Mouse (Mus musculus): ENCODE data around the gene Map3k4. TPM values are rescaled to one million over a fixed set of nuclear protein-coding genes. Genes with fewer than 3 reads are reported as not detected.
A peak's percentile ranks its signal among the peaks of the same experiment; 100 is the strongest.

Gene Map3k4
- polyA plus RNA-seq (2012; rRNA removed): 32.2 and 33.4 TPM in 2 replicates

DNA sequence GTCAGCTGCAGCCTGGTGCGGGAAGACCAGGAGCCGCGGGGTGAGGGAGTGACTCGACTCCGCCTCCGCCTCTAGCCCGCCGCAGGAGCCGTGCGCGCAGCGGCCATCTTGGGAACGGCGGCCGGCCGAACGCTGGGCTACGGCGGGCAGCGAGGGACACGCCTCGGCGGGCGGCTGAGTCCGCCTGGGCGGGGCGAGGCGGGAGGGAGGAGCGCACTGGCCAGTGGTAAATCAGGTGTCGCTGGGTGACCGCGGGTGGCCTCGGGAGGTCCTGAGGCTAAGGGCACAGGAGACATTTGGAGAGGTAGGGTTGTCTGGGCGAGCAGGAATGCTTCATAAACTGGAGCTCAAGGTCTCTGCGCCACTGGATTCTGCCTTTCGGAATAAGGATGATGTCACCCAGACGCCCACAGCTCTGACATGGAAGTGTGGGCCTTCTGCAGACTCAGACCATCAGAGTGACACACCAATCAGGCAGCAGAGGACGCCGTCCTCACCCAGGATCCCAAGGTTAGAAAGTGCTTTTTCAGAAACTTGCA lies at the start of gene Map3k4:
Gene Map3k4 (minus strand): TSS at position 134 of the 539 bp plus-strand sequence.
- under 1% methylated on average over 39 of the region's 39 CpGs for WGBS
- DNase-seq: peak; percentile 97 to 98
- Histone ChIP-seq H3K27me3 (ENCODE audit: control insufficient read depth, insufficient read depth, low read length) (no peaks in the 10 kb centered on the region), H3K4me1 (ENCODE audit: control insufficient read depth, insufficient read depth, low read length) (peaks cover 21% of the 10 kb centered on the region), H3K27ac (ENCODE audit: insufficient read depth, low read length) (peak within 1 kb of the TSS; percentile 99), H3K4me3 (replicated peaks; ENCODE audit: insufficient read depth, low read depth, low read length) (peak within 1 kb of the TSS; percentile 94)
- TF ChIP-seq CTCF (IDR thresholded peaks at IDR 0.05; ENCODE audit: borderline replicate concordance, insufficient read depth, low read depth, low read length) (peak; percentile 5; the same call in 1 of the 2 replicates), POLR2A (IDR thresholded peaks at IDR 0.05; ENCODE audit: borderline replicate concordance, insufficient read depth, low read length) (peak; percentile 81)

GRCm38 (mm10) chr17:12367373-12367930 lies 48.9 kb upstream of the Map3k4 start:
- TF ChIP-seq POLR2A (IDR thresholded peaks at IDR 0.05; ENCODE audit: borderline replicate concordance, insufficient read depth, low read length) (no peak), CTCF (IDR thresholded peaks at IDR 0.05; ENCODE audit: borderline replicate concordance, insufficient read depth, low read depth, low read length) (peak; percentile 72)
- Histone ChIP-seq H3K4me1 (ENCODE audit: control insufficient read depth, insufficient read depth, low read length) (peaks cover 4% of the 10 kb centered on the region), H3K27ac (ENCODE audit: insufficient read depth, low read length) (no peak overlapping the region), H3K27me3 (ENCODE audit: control insufficient read depth, insufficient read depth, low read length) (no peaks in the 10 kb centered on the region), H3K4me3 (replicated peaks; ENCODE audit: insufficient read depth, low read depth, low read length) (no peak overlapping the region)
- DNase-seq: peak; percentile 51 to 57
- 35% methylated on average over 5 of the region's 5 CpGs for WGBS

- H3K27me3 ChIP-seq (ENCODE audit: control insufficient read depth, insufficient read depth, low read length): no peaks in the 10 kb centered on the region
- peaks cover 4% of the 10 kb centered on the region for H3K4me1 ChIP-seq (ENCODE audit: control insufficient read depth, insufficient read depth, low read length)
- TF ChIP-seq CTCF (IDR thresholded peaks at IDR 0.05; ENCODE audit: borderline replicate concordance, insufficient read depth, low read depth, low read length) (no peak), POLR2A (IDR thresholded peaks at IDR 0.05; ENCODE audit: borderline replicate concordance, insufficient read depth, low read length) (no peak)
- no peak for DNase-seq
- no peak overlapping the region for H3K4me3 ChIP-seq (replicated peaks; ENCODE audit: insufficient read depth, low read depth, low read length)
- H3K27ac ChIP-seq (ENCODE audit: insufficient read depth, low read length): no peak overlapping the region
- 19% methylated on average over 8 of the region's 8 CpGs for WGBS
Observed at GRCm38 (mm10) chr17:12364426-12364735, 45.8 kb upstream of the Map3k4 start.

- WGBS: 75% methylated on average over 11 of the region's 11 CpGs
Observed at GRCm38 (mm10) chr17:12363601-12364425, 45.2 kb upstream of the Map3k4 start.

GRCm38 (mm10) chr17:12359876-12360275 lies 41.3 kb upstream of the Map3k4 start:
- WGBS: 87% methylated on average over 15 of the region's 15 CpGs
- Histone ChIP-seq H3K4me1 (ENCODE audit: control insufficient read depth, insufficient read depth, low read length) (peaks cover 4% of the 10 kb centered on the region), H3K4me3 (replicated peaks; ENCODE audit: insufficient read depth, low read depth, low read length) (no peak overlapping the region), H3K27me3 (ENCODE audit: control insufficient read depth, insufficient read depth, low read length) (no peaks in the 10 kb centered on the region), H3K27ac (ENCODE audit: insufficient read depth, low read length) (no peak overlapping the region)
- DNase-seq: no peak
- TF ChIP-seq CTCF (IDR thresholded peaks at IDR 0.05; ENCODE audit: borderline replicate concordance, insufficient read depth, low read depth, low read length) (no peak), POLR2A (IDR thresholded peaks at IDR 0.05; ENCODE audit: borderline replicate concordance, insufficient read depth, low read length) (no peak)

More at GRCm38 (mm10) chr17:12363601-12364425, 45.2 kb upstream of the Map3k4 start:
- Histone ChIP-seq H3K27me3 (ENCODE audit: control insufficient read depth, insufficient read depth, low read length) (no peaks in the 10 kb centered on the region), H3K4me1 (ENCODE audit: control insufficient read depth, insufficient read depth, low read length) (peaks cover 4% of the 10 kb centered on the region), H3K4me3 (replicated peaks; ENCODE audit: insufficient read depth, low read depth, low read length) (no peak overlapping the region), H3K27ac (ENCODE audit: insufficient read depth, low read length) (no peak overlapping the region)
- no peak for DNase-seq
- no peak for TF ChIP-seq CTCF (IDR thresholded peaks at IDR 0.05; ENCODE audit: borderline replicate concordance, insufficient read depth, low read depth, low read length)
- no peak for TF ChIP-seq POLR2A (IDR thresholded peaks at IDR 0.05; ENCODE audit: borderline replicate concordance, insufficient read depth, low read length)

DNA sequence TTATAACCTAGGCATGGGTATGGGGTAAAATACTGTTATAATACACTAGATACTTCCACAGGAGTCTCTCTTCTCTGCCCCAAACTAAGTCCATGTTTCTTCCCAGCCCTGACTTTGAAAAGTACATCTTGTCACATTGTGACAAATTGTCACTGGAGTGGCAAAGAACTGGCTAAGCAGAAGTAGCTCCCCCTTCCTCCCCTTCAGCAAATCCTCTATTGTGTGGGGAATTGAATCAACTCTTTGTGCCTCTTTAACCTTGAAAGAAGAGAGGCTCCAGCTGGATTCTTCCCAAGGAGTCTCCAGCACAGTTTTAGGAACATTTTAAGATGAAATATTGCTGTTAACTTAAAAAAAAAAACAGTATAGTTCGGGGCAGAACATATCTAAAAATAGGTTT lies 34.2 kb upstream of the Map3k4 start:
- Histone ChIP-seq H3K27ac (ENCODE audit: insufficient read depth, low read length) (no peak overlapping the region), H3K4me1 (ENCODE audit: control insufficient read depth, insufficient read depth, low read length) (no peaks in the 10 kb centered on the region), H3K27me3 (ENCODE audit: control insufficient read depth, insufficient read depth, low read length) (no peaks in the 10 kb centered on the region), H3K4me3 (replicated peaks; ENCODE audit: insufficient read depth, low read depth, low read length) (no peak overlapping the region)
- DNase-seq: no peak
- 55% methylated on average over 1 of the region's 1 CpGs for WGBS
- TF ChIP-seq POLR2A (IDR thresholded peaks at IDR 0.05; ENCODE audit: borderline replicate concordance, insufficient read depth, low read length) (no peak), CTCF (IDR thresholded peaks at IDR 0.05; ENCODE audit: borderline replicate concordance, insufficient read depth, low read depth, low read length) (no peak)

DNA sequence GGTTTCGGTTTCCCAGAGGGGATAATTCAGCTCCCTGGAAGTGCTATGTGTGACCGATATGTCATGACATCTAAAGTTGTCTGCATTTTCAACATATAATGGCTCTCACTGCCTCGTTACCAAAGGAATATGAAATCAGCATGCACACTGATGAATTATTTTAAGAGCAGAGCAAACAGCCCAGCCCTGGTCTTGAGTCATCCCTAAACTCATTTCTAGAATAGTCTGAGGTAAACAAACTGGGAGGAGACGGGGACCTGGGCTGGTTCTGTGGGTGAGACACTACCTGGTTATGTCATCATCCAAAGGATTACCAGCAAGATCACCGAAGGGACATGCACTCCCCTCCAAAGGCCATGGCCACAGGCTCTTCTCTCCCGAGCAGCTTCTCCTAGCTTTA lies 33.0 kb upstream of the Map3k4 start:
- DNase-seq: no peak
- no peaks in the 10 kb centered on the region for H3K4me1 ChIP-seq (ENCODE audit: control insufficient read depth, insufficient read depth, low read length)
- 88% methylated on average over 6 of the region's 6 CpGs for whole genome bisulfite sequencing
- no peaks in the 10 kb centered on the region for H3K27me3 ChIP-seq (ENCODE audit: control insufficient read depth, insufficient read depth, low read length)
- TF ChIP-seq CTCF (IDR thresholded peaks at IDR 0.05; ENCODE audit: borderline replicate concordance, insufficient read depth, low read depth, low read length) (no peak), POLR2A (IDR thresholded peaks at IDR 0.05; ENCODE audit: borderline replicate concordance, insufficient read depth, low read length) (no peak)
- no peak overlapping the region for H3K4me3 ChIP-seq (replicated peaks; ENCODE audit: insufficient read depth, low read depth, low read length)
- no peak overlapping the region for H3K27ac ChIP-seq (ENCODE audit: insufficient read depth, low read length)
